Mouse (Mus musculus) thymus, postnatal 25 days (tissue): Measurements from ENCODE around the gene Slfn14.
"Not testable (repeated sequence)": the region's sequence is repeated elsewhere in the genome, so short reads cannot be mapped to it uniquely, and the experiment has no call there.

Source experiments
- DNase-seq: peaks from one replicate; pipeline ENCODE4 v3.0.0; 2022

Slfn14 gene

DNA sequence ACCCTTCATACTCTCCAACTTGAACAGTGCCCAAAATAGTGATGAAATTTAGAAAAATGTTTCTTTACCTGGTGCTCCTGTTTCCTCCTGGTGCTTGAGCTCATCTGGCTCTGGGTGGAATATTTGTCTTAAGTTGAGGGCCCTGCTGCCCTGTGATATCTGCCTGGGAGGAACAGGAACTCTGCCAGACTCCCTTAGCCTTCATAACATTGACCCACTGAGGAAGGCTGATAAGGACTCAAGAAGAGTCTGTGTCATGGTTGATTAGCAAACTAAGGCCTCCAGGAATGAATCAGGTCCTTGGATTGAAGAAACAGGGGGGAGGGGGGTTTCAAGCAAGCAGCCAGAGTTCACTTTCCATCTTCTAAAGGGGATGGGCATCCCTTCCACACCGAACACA lies at the start of gene Slfn14:
TSS of gene Slfn14 (minus strand) at position 161 of the 400 bp plus-strand sequence.
- DNase-seq = no peak

GRCm38 (mm10) chr11:83335826-83336225 lies 49.3 kb upstream of the Slfn14 start:
- DNase-seq = no peak

DNA sequence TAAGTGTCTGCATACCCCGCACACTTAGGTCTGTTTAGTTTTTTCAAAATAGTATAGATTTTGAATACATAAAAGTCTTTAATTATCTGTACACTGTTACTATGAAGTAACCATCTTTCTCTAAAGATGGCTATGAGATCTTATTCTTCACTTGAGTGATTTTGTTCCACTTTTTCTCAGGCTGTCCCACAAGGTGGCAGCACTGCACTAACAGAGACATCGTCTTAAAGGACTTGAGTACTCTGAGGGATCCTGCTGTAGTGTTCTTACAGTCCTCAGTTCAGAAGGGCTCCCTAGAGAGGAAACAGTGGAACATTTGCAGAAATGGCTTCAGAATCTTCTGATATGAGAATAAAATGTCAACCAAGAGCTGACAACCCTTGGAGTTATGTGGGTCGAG lies 40.9 kb upstream of the Slfn14 start:
- DNase-seq = peak; percentile 52

- not testable (repeated sequence) for DNase-seq
Measured at GRCm38 (mm10) chr11:83326692-83327091, 40.2 kb upstream of the Slfn14 start.

- DNase-seq = no peak
Measured at GRCm38 (mm10) chr11:83319048-83319447, 32.5 kb upstream of the Slfn14 start.

DNA sequence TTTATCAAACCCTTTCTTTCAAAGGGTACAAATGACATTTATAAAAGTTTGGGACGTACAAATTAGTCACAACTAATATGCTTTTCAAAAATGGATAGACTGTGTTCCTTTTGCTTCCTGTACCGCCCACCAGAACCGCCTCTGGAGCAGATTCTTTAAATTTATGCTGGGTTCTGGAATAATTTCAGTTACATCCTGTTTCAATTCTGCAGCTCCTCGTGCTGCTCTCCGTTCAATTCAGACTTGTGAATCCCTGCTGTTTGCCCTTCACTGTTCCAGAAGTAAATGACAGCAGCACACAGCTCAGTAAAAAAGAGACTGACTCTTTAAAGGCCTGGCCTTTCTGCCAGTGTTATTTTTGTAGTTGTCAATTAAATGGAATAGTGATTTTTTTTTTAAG lies 25.9 kb upstream of the Slfn14 start:
- no peak for DNase-seq

GRCm38 (mm10) chr11:83306700-83307253 lies 20.3 kb upstream of the Slfn14 start:
- DNase-seq = no peak

DNA sequence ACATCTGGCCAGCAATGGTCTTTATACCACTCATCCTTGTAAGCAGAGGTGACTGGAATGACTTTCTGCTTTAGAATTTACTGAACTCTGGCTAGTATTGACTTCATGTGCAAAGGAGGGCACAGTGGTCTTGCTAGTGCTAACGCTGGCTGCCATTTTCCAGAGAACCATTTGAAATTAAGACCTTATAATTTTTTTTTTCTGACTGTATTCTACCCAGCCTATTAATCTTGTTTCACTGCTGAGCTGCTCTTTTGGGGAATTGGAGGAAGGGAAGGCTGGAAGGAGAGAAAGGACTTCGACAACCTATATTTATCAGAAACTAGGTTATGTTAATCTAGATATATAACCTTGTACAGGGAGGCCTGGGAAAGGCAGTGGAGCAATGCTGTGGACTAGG lies 18.0 kb upstream of the Slfn14 start:
- no peak for DNase-seq

DNA sequence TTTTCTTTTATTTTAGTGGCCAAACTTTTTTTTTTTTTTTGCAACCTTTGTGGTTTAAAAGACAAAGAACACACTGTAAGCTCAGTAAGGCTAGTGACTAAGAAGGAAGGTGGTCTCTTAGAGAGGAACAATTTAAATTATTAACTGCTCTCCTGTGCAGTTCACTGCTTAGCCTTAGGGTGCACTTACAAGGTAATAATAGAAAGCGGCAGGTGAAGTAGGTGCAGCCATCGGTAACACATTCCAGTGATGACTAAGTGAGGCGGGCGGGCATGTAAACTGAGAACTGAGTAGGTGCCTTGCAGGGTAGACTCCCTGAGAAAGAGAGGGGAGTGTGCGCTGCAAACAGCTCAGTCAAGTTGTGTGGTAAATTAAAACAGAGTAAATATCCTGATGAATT lies 17.2 kb upstream of the Slfn14 start:
- no peak for DNase-seq

DNA sequence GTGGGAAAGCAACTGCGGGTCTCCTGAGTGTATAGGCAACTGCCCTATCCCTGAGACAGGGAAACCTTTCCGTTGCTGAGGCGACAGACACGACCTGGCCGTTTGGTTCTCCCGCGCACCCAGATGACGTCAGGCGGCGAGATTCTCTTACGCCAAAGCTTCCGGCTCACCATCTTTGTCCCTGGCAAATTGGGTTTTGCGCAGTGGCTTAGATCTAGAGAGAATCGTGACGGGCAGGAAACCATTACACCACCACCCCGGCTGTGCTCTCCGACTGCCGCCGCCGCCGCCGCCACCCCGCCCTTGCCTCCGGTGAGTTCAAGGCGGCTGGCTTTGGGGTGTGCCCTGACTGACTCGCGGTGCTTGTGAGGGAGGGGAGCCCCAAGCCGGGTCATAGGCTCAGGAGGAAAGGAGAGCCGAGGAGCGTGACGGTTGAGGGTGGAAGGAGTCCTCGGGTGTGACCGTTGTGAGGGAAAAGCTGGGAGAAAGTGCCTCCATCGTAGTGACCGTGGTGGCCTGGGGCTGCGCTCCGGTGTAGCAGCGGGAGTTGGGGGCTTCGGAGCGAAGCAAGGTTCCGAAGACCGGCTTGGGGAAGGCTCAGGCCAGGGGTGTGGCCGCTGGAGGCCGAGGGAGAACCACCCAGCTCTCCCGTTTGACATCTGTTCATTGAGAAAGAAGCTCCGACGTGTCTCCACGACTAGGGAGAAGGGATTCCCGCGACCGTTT lies 16.2 kb upstream of the Slfn14 start, which contains the start of gene Pex12:
TSS of gene Pex12 (minus strand) at position 61 of the 726 bp plus-strand sequence.
- DNase-seq = peak; percentile 95

DNA sequence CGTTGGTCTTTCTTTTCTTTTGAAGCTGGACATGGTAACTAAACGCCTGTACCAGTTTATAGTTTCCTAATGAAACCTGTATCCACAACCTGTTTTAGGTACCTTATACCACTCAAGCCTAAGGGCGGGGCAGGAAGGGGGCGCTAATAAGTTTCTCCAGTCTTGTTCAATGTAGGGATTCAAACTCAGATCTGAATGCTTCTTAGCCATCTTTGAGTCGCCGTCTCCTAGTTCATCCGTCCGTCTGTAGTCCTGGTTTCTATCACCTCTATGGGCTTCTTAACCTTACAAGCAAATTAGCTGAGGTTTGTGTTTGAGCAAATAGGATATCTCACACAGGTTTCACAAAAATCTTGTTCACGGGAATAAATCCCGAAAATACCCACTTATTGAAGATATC lies 15.6 kb upstream of the Slfn14 start:
- DNase-seq = no peak

DNA sequence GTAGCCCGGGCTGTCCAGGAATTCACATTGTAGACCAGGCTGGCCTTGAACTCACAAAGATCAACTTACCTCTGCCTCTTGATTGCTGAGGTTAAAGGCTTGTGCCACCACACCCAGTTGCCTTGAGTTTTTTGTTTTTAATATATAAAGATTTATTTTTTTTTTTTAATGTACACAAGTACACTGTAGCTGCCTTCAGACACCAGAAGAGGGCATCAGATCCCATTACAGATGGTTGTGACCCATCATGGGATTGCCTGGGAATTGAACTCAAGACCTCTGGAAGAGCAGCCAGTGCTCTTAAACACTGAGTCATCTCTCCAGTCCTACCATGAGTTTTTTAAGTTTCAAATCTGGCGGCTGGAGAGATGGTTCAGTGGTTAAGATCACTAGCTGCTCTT lies 14.9 kb upstream of the Slfn14 start:
- no peak for DNase-seq

GRCm38 (mm10) chr11:83299724-83300123 lies 13.2 kb upstream of the Slfn14 start:
- no peak for DNase-seq

DNA sequence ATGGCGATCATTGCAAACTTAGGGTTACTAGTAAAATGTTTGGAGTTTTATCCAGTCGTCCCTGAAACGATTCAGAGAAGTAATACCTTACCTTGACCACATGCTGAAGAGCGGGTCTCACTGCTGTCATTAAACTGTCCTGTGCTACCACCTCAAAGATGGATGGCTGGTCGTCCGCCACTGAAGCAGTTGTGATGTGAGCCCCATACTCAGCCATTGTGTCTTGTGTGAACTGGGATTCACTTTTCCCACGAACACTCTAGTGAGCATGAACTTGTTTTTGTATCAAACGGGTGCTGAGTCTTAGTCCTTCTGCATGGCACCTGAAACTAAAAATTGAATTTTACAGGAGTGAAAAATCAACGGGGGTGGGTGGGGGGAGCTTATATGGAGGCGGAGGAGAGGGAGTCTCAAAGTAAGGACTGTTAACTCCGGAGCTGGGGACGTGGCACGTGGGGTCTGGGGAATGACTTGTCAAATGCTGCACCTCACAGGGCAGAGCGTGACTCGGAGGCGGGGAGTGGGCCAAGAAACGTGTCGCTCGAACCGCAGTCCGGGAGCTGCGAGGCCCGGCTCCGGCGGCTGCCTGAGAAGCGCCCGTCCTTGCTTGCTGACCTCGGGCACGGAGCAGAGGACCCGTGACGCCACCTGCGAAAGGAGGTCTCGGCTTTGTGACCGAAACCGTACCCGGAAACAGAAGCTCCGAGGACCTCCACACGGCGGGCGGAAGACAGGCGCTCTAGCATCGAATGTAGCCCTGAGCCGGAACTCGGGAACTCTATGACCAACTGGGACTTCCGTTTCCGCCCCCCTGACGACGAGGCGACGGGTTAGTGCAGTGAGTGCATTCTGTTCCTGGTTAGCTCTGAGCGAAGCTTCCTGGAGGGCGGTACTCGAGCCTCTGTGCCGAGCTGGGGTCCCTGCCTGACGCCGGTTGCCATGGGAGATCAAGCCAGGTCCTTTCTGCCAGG lies 12.0 kb upstream of the Slfn14 start, which contains the start of gene Ap2b1:
TSS of gene Ap2b1 (plus strand) at position 800 of the 971 bp plus-strand sequence.
- peak; percentile 94 for DNase-seq

DNA sequence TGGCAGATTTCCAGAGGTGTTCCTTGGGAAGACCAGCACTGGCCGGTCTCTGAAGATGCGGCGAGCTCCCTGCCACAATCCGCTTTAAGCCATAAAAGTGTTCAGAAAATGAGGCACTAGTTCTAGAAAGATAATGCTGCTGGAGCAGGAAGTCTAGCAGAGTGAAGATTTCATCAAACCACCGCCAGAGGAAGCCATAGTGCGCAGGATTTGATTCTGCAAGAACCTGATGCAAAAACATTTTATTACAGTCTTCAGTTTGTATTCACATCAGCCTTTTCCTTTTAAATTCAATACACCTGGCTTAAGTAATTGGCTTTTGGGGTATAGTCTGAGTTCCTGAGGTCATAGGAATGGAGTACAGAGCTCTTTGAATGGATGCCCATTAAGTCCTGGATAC lies 11.3 kb upstream of the Slfn14 start:
- peak; percentile 21 for DNase-seq

DNA sequence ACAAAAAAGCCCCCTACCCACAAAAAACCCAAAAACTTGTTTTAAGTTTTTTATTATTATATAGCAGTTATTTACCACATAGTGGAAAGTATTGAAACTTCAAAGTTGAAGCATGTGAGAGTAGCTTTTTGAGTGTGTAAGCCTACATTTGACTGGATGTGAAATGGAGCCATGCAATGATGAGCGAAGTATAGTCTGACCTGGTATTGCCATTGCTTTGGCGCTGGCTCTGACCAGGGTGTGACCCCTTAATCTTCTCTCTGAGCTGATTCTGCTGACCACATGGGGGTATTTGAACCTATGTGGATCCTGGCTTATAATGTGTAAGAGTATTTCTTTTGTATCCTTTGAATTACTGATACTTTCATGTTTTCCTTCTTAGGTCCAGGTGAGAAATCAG lies 7.6 kb upstream of the Slfn14 start:
- no peak for DNase-seq

GRCm38 (mm10) chr11:83293182-83293581 lies 6.7 kb upstream of the Slfn14 start:
- DNase-seq = no peak

DNA sequence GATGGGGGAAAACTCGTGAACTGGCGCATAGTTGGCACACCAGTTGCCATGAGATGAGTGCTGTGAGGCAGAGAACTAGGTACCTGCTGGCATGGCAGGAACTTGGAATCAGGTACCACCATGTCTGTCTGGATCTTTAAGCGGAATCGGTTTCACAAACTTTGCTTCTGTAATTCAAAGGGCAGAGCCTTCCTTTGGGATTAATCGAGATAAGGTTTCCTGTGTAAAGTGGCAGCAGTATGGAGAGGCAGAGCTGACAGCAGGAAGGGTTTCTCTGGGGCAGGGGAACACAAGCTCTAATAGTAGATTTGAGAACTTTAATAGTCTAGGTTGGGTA lies 5.7 kb upstream of the Slfn14 start:
- peak; percentile 19 for DNase-seq

GRCm38 (mm10) chr11:83291375-83292250 lies 5.1 kb upstream of the Slfn14 start:
- peak; percentile 95 for DNase-seq

- DNase-seq = no peak
Measured at GRCm38 (mm10) chr11:83289633-83290032, 3.1 kb upstream of the Slfn14 start.

- no peak for DNase-seq
Measured at GRCm38 (mm10) chr11:83289036-83289435, 2.5 kb upstream of the Slfn14 start.

GRCm38 (mm10) chr11:83285627-83286026 lies 899 bp downstream of the Slfn14 start:
- no peak for DNase-seq

- DNase-seq = no peak
Measured at GRCm38 (mm10) chr11:83282084-83282483, 4.4 kb downstream of the Slfn14 start.
